In the genomic region with DNA sequence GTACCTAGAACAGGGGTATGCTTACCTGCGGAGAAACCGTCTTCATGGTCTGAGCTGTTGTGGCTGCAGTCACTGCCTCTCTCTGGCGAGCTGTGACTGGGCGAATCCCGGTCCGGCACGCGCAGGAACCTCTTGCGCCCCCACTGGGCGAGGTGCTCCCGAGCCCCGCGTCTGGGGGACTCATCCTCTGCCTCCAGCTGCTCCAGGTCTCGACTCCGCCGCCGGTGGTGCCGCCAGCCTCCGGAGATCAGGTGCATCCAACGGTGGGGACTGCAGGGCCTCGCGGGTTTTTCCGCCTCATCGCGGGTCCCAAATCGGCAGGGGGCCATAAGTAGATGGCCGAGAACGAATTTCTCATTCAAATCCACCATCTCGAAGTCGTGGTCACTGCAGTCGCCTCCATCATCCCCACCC, we compare ENCODE assay signal across 8 mouse cellular contexts. TPM values are rescaled to one million over a fixed set of nuclear protein-coding genes. Genes with fewer than 3 reads are reported as not detected.
DNase-seq lines count a peak whose midpoint lies in the region; ATAC-seq and TF ChIP-seq lines count a peak whose summit lies in the region.

A gene (minus strand): TSS at position 163 of the 414 bp plus-strand sequence.

- no peak within 1 kb of the TSS for H3K27ac ChIP-seq in left cerebral cortex, adult 2 months
- no peak within 1 kb of the TSS for H3K27ac ChIP-seq in heart, embryonic 11.5 days (ENCODE audit: low read depth, low read length)
- H3K27ac ChIP-seq in liver, adult 2 months (replicated peaks; ENCODE audit: insufficient read depth, low read depth, low read length), result no peak within 1 kb of the TSS
- no peak within 1 kb of the TSS for H3K27ac ChIP-seq in thymus, adult 2 months (ENCODE audit: control insufficient read depth, insufficient read depth, low read length)

- peak within 1 kb of the TSS; percentile 64 for H3K9ac ChIP-seq in heart, embryonic 11.5 days (ENCODE audit: low read depth, low read length)
- peak within 1 kb of the TSS; percentile 55 for H3K9ac ChIP-seq in liver, adult 2 months (ENCODE audit: low read depth, low read length)

- intact Hi-C loops in left cerebral cortex, adult 2 months (cut with DNase I), result no loop called here

- H3K36me3 ChIP-seq in heart, embryonic 11.5 days (ENCODE audit: control insufficient read depth, insufficient read depth, low read length), result no peaks in the 10 kb centered on the region
- H3K36me3 ChIP-seq in liver, adult 2 months (ENCODE audit: control insufficient read depth, insufficient read depth, low read length), result no peaks in the 10 kb centered on the region
- H3K36me3 ChIP-seq in thymus, adult 2 months (ENCODE audit: control insufficient read depth, insufficient read depth, low read length), result no peaks in the 10 kb centered on the region

- under 1% methylated on average over 31 of the region's 31 CpGs for WGBS in heart, embryonic 11.5 days (ENCODE audit: insufficient replicate concordance)
- 3% methylated on average over 31 of the region's 31 CpGs for WGBS in liver, adult 2 months
- WGBS in thymus, adult 2 months, result under 1% methylated on average over 31 of the region's 31 CpGs

- H3K9me3 ChIP-seq in heart, embryonic 11.5 days (replicated peaks; ENCODE audit: control insufficient read depth, low read length), result no peaks in the 10 kb centered on the region

- DNase-seq in left cerebral cortex, adult 2 months (ENCODE audit: extremely low spot score in 1 of 2, low spot score in 2 of 2), result peak; percentile 39 to 45
- no peak for DNase-seq in left cerebral cortex, adult 11 months (ENCODE audit: low spot score)
- peak; percentile 76 for DNase-seq in embryo, embryonic 10 days (ENCODE audit: low spot score)
- peak; percentile 26 for DNase-seq in kidney, adult 9 months
- no peak for DNase-seq in liver, adult 2 months (ENCODE audit: extremely low read depth, low read depth, low spot score)
- peak; percentile 20 for DNase-seq in thymus, adult 2 months

- H3K4me2 ChIP-seq in heart, embryonic 11.5 days, result peak within 1 kb of the TSS; percentile 96

- no peak for TF ChIP-seq POLR2A in liver, adult 2 months (IDR thresholded peaks at IDR 0.05; ENCODE audit: extremely low read depth, insufficient read depth, low read length)
- no peak for TF ChIP-seq POLR2A in thymus, adult 2 months (IDR thresholded peaks at IDR 0.05; ENCODE audit: control insufficient read depth, extremely low read depth, insufficient read depth, low read length, poor library complexity)

- TF ChIP-seq CTCF in left cerebral cortex, adult 2 months (IDR thresholded peaks at IDR 0.05), result peak; percentile 15
- TF ChIP-seq CTCF in liver, adult 2 months (IDR thresholded peaks at IDR 0.05; ENCODE audit: low read depth, low read length), result no peak
- 0 out of 2 replicates have a peak, but pooled peaks have one; percentile 10 for TF ChIP-seq CTCF in thymus, adult 2 months (IDR thresholded peaks at IDR 0.05; ENCODE audit: borderline replicate concordance, control insufficient read depth, extremely low read depth, insufficient read depth, low read length, poor library complexity)

- no peaks in the 10 kb centered on the region for H3K79me2 ChIP-seq in liver, adult 2 months (ENCODE audit: control insufficient read depth, insufficient read depth, low read length)

- H3K27me3 ChIP-seq in heart, embryonic 11.5 days (ENCODE audit: control insufficient read depth, insufficient read depth, low read length), result peaks cover 11% of the 10 kb centered on the region
- H3K27me3 ChIP-seq in liver, adult 2 months (ENCODE audit: control insufficient read depth, insufficient read depth, low read length), result peaks cover 18% of the 10 kb centered on the region
- H3K27me3 ChIP-seq in thymus, adult 2 months (ENCODE audit: control insufficient read depth, insufficient read depth, low read length), result no peaks in the 10 kb centered on the region

- ATAC-seq in heart, embryonic 11.5 days (replicated peaks; ENCODE audit: insufficient number of reproducible peaks, low FRiP score, low TSS enrichment), result no peak
- no peak for ATAC-seq in monocyte, adult 5-6 weeks (replicated peaks; ENCODE audit: insufficient number of reproducible peaks, low FRiP score, low TSS enrichment, poor library complexity, severe bottlenecking)

- H3K4me1 ChIP-seq in heart, embryonic 11.5 days (ENCODE audit: control insufficient read depth, insufficient read depth, low read length), result peaks cover 10% of the 10 kb centered on the region
- no peaks in the 10 kb centered on the region for H3K4me1 ChIP-seq in liver, adult 2 months (ENCODE audit: control insufficient read depth, insufficient read depth, low read length)
- peaks cover 12% of the 10 kb centered on the region; the same call in 1 of the 2 replicates for H3K4me1 ChIP-seq in thymus, adult 2 months (replicated peaks; ENCODE audit: control insufficient read depth, insufficient read depth, low read length)

- H3K4me3 ChIP-seq in left cerebral cortex, adult 2 months, result peak within 1 kb of the TSS; percentile 52
- peak within 1 kb of the TSS; percentile 69 for H3K4me3 ChIP-seq in heart, embryonic 11.5 days (ENCODE audit: low read depth, low read length)
- peak within 1 kb of the TSS; percentile 67 for H3K4me3 ChIP-seq in liver, adult 2 months (ENCODE audit: insufficient read depth, low read depth, low read length)
- peak within 1 kb of the TSS; percentile 46 for H3K4me3 ChIP-seq in thymus, adult 2 months (ENCODE audit: control insufficient read depth, insufficient read depth, low read length)

RNA-seq across cellular contexts. Expression of the gene that starts here (rescaled TPM):
- 100 to 1,000 TPM; 436 to 450 TPM for total RNA-seq in left cerebral cortex, adult 2 months (2021)
- polyA plus RNA-seq in heart, embryonic 11.5 days (2014; fragmentation: Nextera tagmentation; extraction: Ambion mirVana), result 22.9 and 26.2 TPM in 2 replicates
- 3.7 and 3.9 TPM in 2 replicates for total RNA-seq in liver, adult 2 months (2014; rRNA removed)
- polyA plus RNA-seq in liver, adult 2 months (2012; rRNA removed), result 2.2 and 3.3 TPM in 2 replicates
- total RNA-seq in monocyte, adult 5-6 weeks (2017), result 129 to 139 TPM (median 130 TPM) in 3 replicates
- 75.0 and 79.8 TPM in 2 replicates for polyA plus RNA-seq in thymus, adult 2 months (2012; rRNA removed)

Comparison
In these comparisons a context has a peak if more than half of its experiments do, and no peak if none do; other contexts are left out.
1. RNA of the gene that starts here (total RNA-seq): 436 to 450 TPM in left cerebral cortex, adult 2 months and 129 to 139 TPM in monocyte, adult 5-6 weeks; 3.7 to 3.9 TPM in liver, adult 2 months; every median in the first group is over 10 times any median in the second.
2. DNase-seq: peak in left cerebral cortex, adult 2 months (2 of 2), embryo, embryonic 10 days (single experiment), kidney, adult 9 months (single experiment) and thymus, adult 2 months (single experiment); none in left cerebral cortex, adult 11 months (single experiment) and liver, adult 2 months (single experiment).
3. Peak in every context shown above with its lines, with median percentiles within 50 percentile points of each other: H3K4me3 ChIP-seq.